7 mouse cellular contexts compared by ENCODE assay signal in the genomic region with DNA sequence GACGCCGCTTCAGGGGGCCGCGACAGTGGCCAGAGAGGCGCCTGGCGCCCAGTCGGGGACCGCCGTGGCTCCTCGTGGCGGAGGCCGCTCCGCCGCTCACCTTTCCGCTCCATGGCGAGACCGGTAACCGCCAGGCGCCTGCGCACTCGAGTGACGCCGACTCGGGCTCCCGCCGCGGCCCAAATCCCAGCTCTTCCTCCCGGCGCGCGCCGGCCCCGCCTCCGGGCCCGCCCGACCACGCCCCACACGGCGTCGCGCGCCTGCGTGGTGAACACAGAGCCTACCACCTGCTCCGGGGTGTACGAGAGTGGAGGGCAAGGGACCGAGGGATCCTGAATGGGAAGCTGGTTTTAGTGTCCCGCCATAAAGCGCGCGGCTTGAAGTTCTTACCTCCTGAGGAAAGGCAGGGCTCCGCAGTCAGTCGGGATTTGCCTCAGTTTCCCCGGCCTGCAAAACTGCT. TPM values are rescaled to one million over a fixed set of nuclear protein-coding genes. Genes with fewer than 3 reads are reported as not detected.
DNase-seq lines count a peak whose midpoint lies in the region; ATAC-seq lines count a peak whose summit lies in the region.

Srpk1 (minus strand) TSS at position 410 of the 460 bp plus-strand sequence.

- H3K36me3 ChIP-seq in intestine, embryonic 16.5 days (ENCODE audit: control insufficient read depth, insufficient read depth, low read length), result no peaks in the 10 kb centered on the region
- 0 out of 2 replicates have a peak, but pooled peaks cover 3% of the 10 kb centered on the region for H3K36me3 ChIP-seq in midbrain, embryonic 11.5 days (ENCODE audit: control insufficient read depth, insufficient read depth, low read length)

- H3K4me1 ChIP-seq in intestine, embryonic 16.5 days (ENCODE audit: control insufficient read depth, insufficient read depth, low read length), result peaks cover 17% of the 10 kb centered on the region
- H3K4me1 ChIP-seq in midbrain, embryonic 11.5 days (ENCODE audit: control insufficient read depth, insufficient read depth, low read length), result peaks cover 12% of the 10 kb centered on the region

- H3K4me3 ChIP-seq in intestine, embryonic 16.5 days (ENCODE audit: low read length), result peak within 1 kb of the TSS; percentile 99
- H3K4me3 ChIP-seq in midbrain, embryonic 11.5 days (ENCODE audit: low read depth, low read length), result peak within 1 kb of the TSS; percentile 98

- peak within 1 kb of the TSS; percentile 94 for H3K27ac ChIP-seq in intestine, embryonic 16.5 days (ENCODE audit: low read length)
- peak within 1 kb of the TSS; percentile 66 for H3K27ac ChIP-seq in midbrain, embryonic 11.5 days (ENCODE audit: low read depth, low read length)

- DNase-seq in adrenal gland, adult 2 months, result peak; percentile 96
- DNase-seq in embryo, embryonic 11.5 days (ENCODE audit: low read depth, low spot score), result peak; percentile 88
- peak; percentile 79 to 89 for DNase-seq in gastrocnemius, postnatal 4 days (ENCODE audit: low spot score in 2 of 2)
- DNase-seq in left cerebral cortex, postnatal 36 days (ENCODE audit: low spot score in 2 of 2), result peak; percentile 88 to 93
- DNase-seq in midbrain, embryonic 11.5 days (ENCODE audit: low spot score, missing footprints), result peak; percentile 99
- peak; percentile 81 for DNase-seq in skeletal muscle tissue, adult 2 months (ENCODE audit: low read depth, low spot score)

- H3K9me3 ChIP-seq in intestine, embryonic 16.5 days (ENCODE audit: control insufficient read depth, low read length), result no peaks in the 10 kb centered on the region
- H3K9me3 ChIP-seq in midbrain, embryonic 11.5 days (ENCODE audit: control insufficient read depth, low read length), result no peaks in the 10 kb centered on the region

- peak within 1 kb of the TSS; percentile 94 for H3K9ac ChIP-seq in intestine, embryonic 16.5 days (ENCODE audit: low read depth, low read length)
- H3K9ac ChIP-seq in midbrain, embryonic 11.5 days (ENCODE audit: low read length), result peak within 1 kb of the TSS; percentile 99

- H3K4me2 ChIP-seq in intestine, embryonic 16.5 days (ENCODE audit: low read depth, low read length), result peak within 1 kb of the TSS; percentile 70
- H3K4me2 ChIP-seq in midbrain, embryonic 11.5 days, result peak within 1 kb of the TSS; percentile 92

- peak; percentile 94 for ATAC-seq in intestine, embryonic 16.5 days
- ATAC-seq in midbrain, embryonic 11.5 days (ENCODE audit: low FRiP score), result peak; percentile 97

- H3K27me3 ChIP-seq in intestine, embryonic 16.5 days (replicated peaks; ENCODE audit: control insufficient read depth, insufficient read depth, low read length), result no peaks in the 10 kb centered on the region
- no peaks in the 10 kb centered on the region for H3K27me3 ChIP-seq in midbrain, embryonic 11.5 days (ENCODE audit: control insufficient read depth, insufficient read depth, low read length)

- under 1% methylated on average over 52 of the region's 53 CpGs for WGBS in intestine, embryonic 16.5 days
- 0% methylated on average over 43 of the region's 53 CpGs for WGBS in midbrain, embryonic 11.5 days

- intact Hi-C loops in left cerebral cortex, postnatal 36 days (cut with DNase I), result loop anchor here (5.0 kb wide), 1 partner anchor 70 kb away; the partner anchor contains the start of genes Mapk14 and Slc26a8

RNA-seq across cellular contexts. Expression of gene Srpk1, which starts in this region (rescaled TPM):
- 10 to 100 TPM; 60.1 to 60.6 TPM for total RNA-seq in adrenal gland, adult 2 months (2021)
- polyA plus RNA-seq in adrenal gland, adult 2 months (2012; rRNA removed), result 11.3 and 12.0 TPM in 2 replicates
- total RNA-seq in gastrocnemius, postnatal 4 days (2021), result 10 to 100 TPM; 38.4 to 41.6 TPM
- polyA plus RNA-seq in intestine, embryonic 16.5 days (2015; fragmentation: Nextera tagmentation; extraction: Ambion mirVana), result 72.0 and 83.2 TPM in 2 replicates
- total RNA-seq in left cerebral cortex, postnatal 36 days (2021), result 100 to 1,000 TPM in 1 of 2 experiments, 10 to 100 TPM in 1; 90.2 to 106 TPM
- 124 and 135 TPM in 2 replicates for polyA plus RNA-seq in midbrain, embryonic 11.5 days (2014; fragmentation: Nextera tagmentation; extraction: Ambion mirVana)

Comparison
In these comparisons a context has a peak if more than half of its experiments do, and no peak if none do; other contexts are left out.
1. Peak in every context shown above with its lines: DNase-seq, ATAC-seq, H3K4me3 ChIP-seq and H3K27ac ChIP-seq.